Mouse (Mus musculus) liver, embryonic 14.5 days (tissue): ENCODE measurements around the gene Arpc1a. TPM values are rescaled to one million over a fixed set of nuclear protein-coding genes. Genes with fewer than 3 reads are reported as not detected.
"Not testable (repeated sequence)": the region's sequence is repeated elsewhere in the genome, so short reads cannot be mapped to it uniquely, and the experiment has no call there.

Experiments used
- ATAC-seq: fragments of 200-750 bp; cut with Nextera tagmentation; 2 replicates; pipeline ENCODE4 v1.8.0; 2017; ENCODE audit warnings: moderate number of reproducible peaks, mild to moderate bottlenecking, moderate library complexity; ENCODE audit not compliant: insufficient read depth
- DNase-seq, 3 experiments: peaks; one replicate each; pipeline ENCODE4 v3.0.0-alpha.2; 2012 to 2013; ENCODE audit warnings: low read depth in 3 of 3, low spot score in 3 of 3
- H3K27ac ChIP-seq: fragments of 300-500 bp; sonication (generic); 2 replicates; pipeline ENCODE4 v1.5.1; 2014; ENCODE audit warnings: moderate library complexity, mild to moderate bottlenecking, control low read depth, inconsistent platforms
- H3K27me3 ChIP-seq: fragments of 300-500 bp; sonication (generic); 2 replicates; pipeline ENCODE4 v1.6.1; 2014; ENCODE audit warnings: mild to moderate bottlenecking, low read length, moderate library complexity; ENCODE audit not compliant: control insufficient read depth, insufficient read depth
- H3K36me3 ChIP-seq: fragments of 300-500 bp; sonication (generic); replicated peaks from 2 replicates; pipeline ENCODE4 v1.6.1; 2014; ENCODE audit warnings: low read depth; ENCODE audit not compliant: control insufficient read depth, insufficient read depth
- H3K4me1 ChIP-seq, 2 experiments: fragments of 200-500 bp in 1 of 2; fragments of 300-500 bp in 1 of 2; sonication (generic) in 1 of 2; replicated peaks; 2 replicates each; pipeline ENCODE4 v1.6.1; 2012 to 2014; ENCODE audit warnings: antibody characterized with exemption in 1 of 2, inconsistent platforms in 1 of 2, low read length in 1 of 2; ENCODE audit not compliant: control insufficient read depth in 2 of 2, insufficient read depth in 2 of 2
- H3K4me2 ChIP-seq: fragments of 300-500 bp; sonication (generic); 2 replicates; pipeline ENCODE4 v1.6.1; 2014; ENCODE audit warnings: low read depth, mild to moderate bottlenecking, control low read depth, moderate library complexity
- H3K4me3 ChIP-seq, 2 experiments: fragments of 200-500 bp in 1 of 2; fragments of 300-500 bp in 1 of 2; sonication (generic) in 1 of 2; 2 replicates each; pipeline ENCODE4 v1.5.1; 2012 to 2014; ENCODE audit warnings: low read depth in 2 of 2, low read length in 2 of 2, mild to moderate bottlenecking in 2 of 2, control low read depth in 1 of 2, inconsistent platforms in 1 of 2, moderate library complexity in 1 of 2; ENCODE audit not compliant: insufficient read depth in 1 of 2
- H3K9ac ChIP-seq: fragments of 300-500 bp; sonication (generic); replicated peaks from 2 replicates; pipeline ENCODE4 v1.6.1; 2014; ENCODE audit warnings: mild to moderate bottlenecking, control low read depth, moderate library complexity
- H3K9me3 ChIP-seq: fragments of 300-500 bp; sonication (generic); 2 replicates; pipeline ENCODE4 v1.6.1; 2016; ENCODE audit warnings: low read length, mixed read lengths; ENCODE audit not compliant: control insufficient read depth
- CTCF ChIP-seq: IDR thresholded peaks from 2 replicates; pipeline ENCODE4 v1.5.1; 2016; ENCODE audit warnings: antibody characterized with exemption, low read depth, control low read depth
- EP300 ChIP-seq: IDR thresholded peaks from 2 replicates; pipeline ENCODE4 v1.6.1; 2016; ENCODE audit warnings: antibody characterized with exemption, low read depth
- WGBS: fragments of 180-500 bp; shearing (Covaris S2); extraction: QIAGEN DNeasy Blood & Tissue Kit; methylation state at CpG from one replicate; pipeline ENCODE4 v1.1.7; 2014; ENCODE audit not compliant: insufficient replicate concordance; 5-methylcytosine and 5-hydroxymethylcytosine counted together
- polyA plus RNA-seq, 2 experiments: library from polyadenylated mRNA; depleted of rRNA in 1 of 2; stranded (reverse) in 1 of 2; unstranded in 1 of 2; fragments of >200 nt; fragmentation: Nextera tagmentation in 1 of 2; extraction: Ambion mirVana in 1 of 2; gene quantifications; 2 replicates each; pipeline versions ENCODE4 v1.2.1 to v1.2.3; 2012 to 2014

The Arpc1a gene
- polyA plus RNA-seq, 2 experiments = 47.2 to 51.5 TPM

- no peak for DNase-seq
- H3K27me3 ChIP-seq = no peaks in the 10 kb centered on the region
- TF ChIP-seq EP300 (no peak), CTCF (no peak)
- no peaks in the 10 kb centered on the region for H3K9me3 ChIP-seq
- H3K4me3 ChIP-seq = no peak overlapping the region
- peaks cover 6 to 11% of the 10 kb centered on the region in 2 experiments; a peak in 3 of 4 replicates for H3K4me1 ChIP-seq
- H3K4me2 ChIP-seq = no peak overlapping the region
- peaks cover 14% of the 10 kb centered on the region for H3K36me3 ChIP-seq
- H3K9ac ChIP-seq = no peak overlapping the region
- WGBS = 78% methylated on average over 2 of the region's 2 CpGs
- no peak for ATAC-seq
- H3K27ac ChIP-seq = no peak overlapping the region
These were observed 4.6 kb downstream of the Arpc1a start for GRCm38 (mm10) chr5:145088186-145088585.

GRCm38 (mm10) chr5:145089878-145090277 lies 6.2 kb downstream of the Arpc1a start:
- TF ChIP-seq EP300 (no peak), CTCF (no peak)
- no peak for DNase-seq
- H3K36me3 ChIP-seq = peaks cover 21% of the 10 kb centered on the region

GRCm38 (mm10) chr5:145096195-145096594 lies 12.6 kb downstream of the Arpc1a start:
- Histone ChIP-seq H3K36me3 (peaks cover 54% of the 10 kb centered on the region), H3K9me3 (no peaks in the 10 kb centered on the region), H3K27ac (no peak overlapping the region), H3K4me3 (no peak overlapping the region), H3K9ac (no peak overlapping the region), H3K27me3 (no peaks in the 10 kb centered on the region), H3K4me2 (no peak overlapping the region), H3K4me1 (no peaks in the 10 kb centered on the region)
- WGBS = 78% methylated on average over 4 of the region's 4 CpGs
- no peak for ATAC-seq
- DNase-seq = no peak
- TF ChIP-seq EP300 (no peak), CTCF (no peak)

More at GRCm38 (mm10) chr5:145089878-145090277, 6.2 kb downstream of the Arpc1a start:
- no peaks in the 10 kb centered on the region for H3K27me3 ChIP-seq
- H3K4me1 ChIP-seq = peaks cover 2 to 5% of the 10 kb centered on the region in 2 experiments; a peak in 3 of 4 replicates
- no peak overlapping the region for H3K9ac ChIP-seq
- no peaks in the 10 kb centered on the region for H3K9me3 ChIP-seq
- 48% methylated on average over 3 of the region's 3 CpGs for WGBS
- no peak for ATAC-seq
- no peak overlapping the region for H3K4me2 ChIP-seq
- no peak overlapping the region for H3K4me3 ChIP-seq
- H3K27ac ChIP-seq = no peak overlapping the region

GRCm38 (mm10) chr5:145098340-145098821 lies 14.8 kb downstream of the Arpc1a start:
- Histone ChIP-seq H3K9me3 (no peaks in the 10 kb centered on the region), H3K4me3 (no peak overlapping the region), H3K4me1 (no peaks in the 10 kb centered on the region), H3K4me2 (no peak overlapping the region), H3K27me3 (no peaks in the 10 kb centered on the region), H3K27ac (no peak overlapping the region), H3K9ac (no peak overlapping the region), H3K36me3 (peaks cover 48% of the 10 kb centered on the region)
- ATAC-seq (no peak), DNase-seq (no peak)
- TF ChIP-seq EP300 (no peak), CTCF (no peak)
- WGBS = 54% methylated on average over 10 of the region's 10 CpGs

GRCm38 (mm10) chr5:145100960-145101359 lies 17.3 kb downstream of the Arpc1a start:
- Histone ChIP-seq H3K4me3 (no peak overlapping the region), H3K27me3 (no peaks in the 10 kb centered on the region), H3K27ac (no peak overlapping the region), H3K36me3 (peaks cover 48% of the 10 kb centered on the region), H3K9ac (no peak overlapping the region), H3K9me3 (no peaks in the 10 kb centered on the region), H3K4me2 (no peak overlapping the region), H3K4me1 (no peaks in the 10 kb centered on the region)
- WGBS = 85% methylated on average over 9 of the region's 9 CpGs
- DNase-seq (no peak), ATAC-seq (no peak)
- no peak for TF ChIP-seq EP300
- TF ChIP-seq CTCF = no peak

- not testable (repeated sequence) for DNase-seq, H3K4me3 ChIP-seq, H3K27me3 ChIP-seq, ATAC-seq, H3K4me2 ChIP-seq, H3K9me3 ChIP-seq, H3K9ac ChIP-seq, H3K4me1 ChIP-seq, H3K27ac ChIP-seq
- peaks cover 44% of the 10 kb centered on the region for H3K36me3 ChIP-seq
- WGBS = 93% methylated on average over 11 of the region's 11 CpGs
These were observed 17.8 kb downstream of the Arpc1a start for GRCm38 (mm10) chr5:145101451-145101850.
